In genomic region chr5:24892461-24892860, GRCm38 (mm10) we compare ENCODE assay signal across 24 mouse cellular contexts. TPM values are rescaled to one million over a fixed set of nuclear protein-coding genes. Genes with fewer than 3 reads are reported as not detected.
DNase-seq lines count a peak whose midpoint lies in the region; ATAC-seq and TF ChIP-seq lines count a peak whose summit lies in the region.
"Had no signal": no experiment of that assay in that cellular context is flagged by ENCODE, and none has a peak within 500 bp of the region (broad histone marks: within the 10 kb centered on the region; RNA-seq: fewer than 3 reads in every experiment).

No protein-coding gene starts in this region.

- no peak overlapping the region for H3K4me2 ChIP-seq in kidney, postnatal 0 days (ENCODE audit: low read length)
- H3K4me2 ChIP-seq in kidney, embryonic 14.5 days (replicated peaks; ENCODE audit: low read depth, low read length), result no peak overlapping the region
- H3K4me2 ChIP-seq: embryonic facial prominence, embryonic 13.5 days; forebrain, embryonic 12.5 days; forebrain, embryonic 15.5 days; hindbrain, embryonic 15.5 days had no signal

- H3K9me3 ChIP-seq in heart, embryonic 10.5 days, result no peaks in the 10 kb centered on the region
- H3K9me3 ChIP-seq in kidney, postnatal 0 days (replicated peaks; ENCODE audit: low read length), result no peaks in the 10 kb centered on the region
- no peaks in the 10 kb centered on the region for H3K9me3 ChIP-seq in kidney, embryonic 14.5 days (ENCODE audit: control insufficient read depth, low read length)
- H3K9me3 ChIP-seq in ES-E14 (ENCODE audit: control insufficient read depth, insufficient read depth, low read depth, low read length), result no peaks in the 10 kb centered on the region
- H3K9me3 ChIP-seq: embryonic facial prominence, embryonic 10.5 days; embryonic facial prominence, embryonic 13.5 days; forebrain, embryonic 12.5 days; forebrain, embryonic 15.5 days; hindbrain, embryonic 15.5 days had no signal

- no peak for TF ChIP-seq POLR2A in kidney, adult 2 months (IDR thresholded peaks at IDR 0.05; ENCODE audit: low read depth, low read length)

- no peak for DNase-seq in heart, embryonic 10.5 days (ENCODE audit: low spot score)
- DNase-seq in heart, adult 9 months (ENCODE audit: low spot score in 2 of 2), result no peak
- DNase-seq in kidney, postnatal 0 days (ENCODE audit: low spot score), result peak; percentile 19
- DNase-seq in kidney, postnatal 25 days, result peak; percentile 7 to 31
- no peak for DNase-seq in kidney, adult 2 months
- DNase-seq in ES-E14 (ENCODE audit: low read depth, low spot score), result no peak
- no peak for DNase-seq in spleen, postnatal 10 days (ENCODE audit: low spot score in 2 of 2)
- DNase-seq: adrenal gland, adult 8-10 months; adrenal gland, postnatal 25 days; cerebellum, adult 11-12 months; cerebellum, adult 8-10 months; cerebellum, postnatal 10 days; cerebellum, postnatal 36 days; embryo, embryonic 11 days; gastrocnemius, postnatal 25 days; heart, adult 2 months had no signal

- H3K36me3 ChIP-seq in heart, embryonic 10.5 days, result peaks cover 19% of the 10 kb centered on the region
- H3K36me3 ChIP-seq in kidney, postnatal 0 days (ENCODE audit: insufficient read depth, low read length), result no peaks in the 10 kb centered on the region
- H3K36me3 ChIP-seq in kidney, embryonic 14.5 days (ENCODE audit: control insufficient read depth, insufficient read depth, low read length), result no peaks in the 10 kb centered on the region
- H3K36me3 ChIP-seq in kidney, adult 2 months (ENCODE audit: control insufficient read depth, insufficient read depth, low read length), result no peaks in the 10 kb centered on the region
- no peaks in the 10 kb centered on the region for H3K36me3 ChIP-seq in ES-E14 (ENCODE audit: control insufficient read depth, insufficient read depth, low read length, poor library complexity, severe bottlenecking)
- H3K36me3 ChIP-seq: embryonic facial prominence, embryonic 13.5 days had no signal

- H3K27ac ChIP-seq in heart, embryonic 10.5 days, result peak overlapping the region; percentile 30; the same call in 1 of the 2 replicates
- no peak overlapping the region for H3K27ac ChIP-seq in kidney, postnatal 0 days
- no peak overlapping the region for H3K27ac ChIP-seq in kidney, embryonic 14.5 days (ENCODE audit: low read depth, low read length)
- H3K27ac ChIP-seq in kidney, adult 2 months (ENCODE audit: insufficient read depth, low read depth, low read length), result no peak overlapping the region
- H3K27ac ChIP-seq in ES-E14 (ENCODE audit: insufficient read depth, low read depth, low read length, poor library complexity, severe bottlenecking), result no peak overlapping the region
- H3K27ac ChIP-seq: embryonic facial prominence, embryonic 10.5 days; embryonic facial prominence, embryonic 13.5 days; forebrain, embryonic 12.5 days; forebrain, embryonic 15.5 days; heart, adult 2 months; hindbrain, embryonic 15.5 days had no signal

- in situ Hi-C loops in ES-E14 (cut with MboI; ENCODE audit: low sequenced_read_pairs in 2 of 2, unreplicated experiment in 2 of 2), result no loop called here

- no peak for ATAC-seq in kidney, postnatal 0 days (replicated peaks; ENCODE audit: low FRiP score, low read depth)
- no peak for ATAC-seq in kidney, embryonic 14.5 days (ENCODE audit: low FRiP score, low TSS enrichment)
- ATAC-seq: activated CD4-positive, CD25-positive, alpha-beta regulatory T cell, adult 4 months; forebrain, embryonic 15.5 days had no signal

- H3K4me3 ChIP-seq in heart, embryonic 10.5 days, result no peak overlapping the region
- no peak overlapping the region for H3K4me3 ChIP-seq in kidney, postnatal 0 days (replicated peaks; ENCODE audit: low read depth, low read length)
- no peak overlapping the region for H3K4me3 ChIP-seq in kidney, embryonic 14.5 days (ENCODE audit: low read length)
- H3K4me3 ChIP-seq in kidney, adult 2 months (ENCODE audit: insufficient read depth, low read depth, low read length), result no peak overlapping the region
- peak overlapping the region; percentile 24 to 54; a peak in 2 of 4 replicates for H3K4me3 ChIP-seq in ES-E14 (ENCODE audit: insufficient read depth in 1 of 2, low read depth in 1 of 2, low read length in 2 of 2, poor library complexity in 1 of 2, severe bottlenecking in 1 of 2)
- H3K4me3 ChIP-seq: embryonic facial prominence, embryonic 10.5 days; embryonic facial prominence, embryonic 13.5 days; erythroblast, embryonic 14.5 days; forebrain, embryonic 12.5 days; forebrain, embryonic 15.5 days; heart, adult 2 months; hindbrain, embryonic 15.5 days had no signal

- 86% methylated on average over 11 of the region's 11 CpGs for WGBS in heart, embryonic 10.5 days
- 38% methylated on average over 11 of the region's 11 CpGs for WGBS in kidney, postnatal 0 days
- WGBS in kidney, embryonic 14.5 days, result 25% methylated on average over 11 of the region's 11 CpGs
- 63% methylated on average over 11 of the region's 11 CpGs for WGBS in kidney, adult 2 months

- no peak for TF ChIP-seq CTCF in kidney, postnatal 0 days (IDR thresholded peaks at IDR 0.05; ENCODE audit: low read depth)
- no peak for TF ChIP-seq CTCF in kidney, adult 2 months (conservative IDR thresholded peaks at IDR 0.05; ENCODE audit: insufficient read depth, insufficient read length, low read depth, low read length)

- no peak overlapping the region for H3K9ac ChIP-seq in kidney, postnatal 0 days (ENCODE audit: low read depth, low read length)
- H3K9ac ChIP-seq in kidney, embryonic 14.5 days (ENCODE audit: low read depth, low read length), result no peak overlapping the region
- peak overlapping the region; percentile 43; the same call in 1 of the 2 replicates for H3K9ac ChIP-seq in ES-E14 (ENCODE audit: insufficient read depth, low read depth, low read length, poor library complexity, severe bottlenecking)
- H3K9ac ChIP-seq: embryonic facial prominence, embryonic 13.5 days; forebrain, embryonic 12.5 days; forebrain, embryonic 15.5 days; hindbrain, embryonic 15.5 days had no signal

- H3K4me1 ChIP-seq in heart, embryonic 10.5 days, result peaks cover 65% of the 10 kb centered on the region
- no peaks in the 10 kb centered on the region for H3K4me1 ChIP-seq in kidney, postnatal 0 days (replicated peaks; ENCODE audit: insufficient read depth, low read length)
- 0 out of 2 replicates have a peak, but pooled peaks cover 4% of the 10 kb centered on the region for H3K4me1 ChIP-seq in kidney, embryonic 14.5 days (ENCODE audit: control insufficient read depth, insufficient read depth, low read length)
- H3K4me1 ChIP-seq in kidney, adult 2 months (ENCODE audit: control insufficient read depth, insufficient read depth, low read length), result no peaks in the 10 kb centered on the region
- H3K4me1 ChIP-seq in ES-E14 (ENCODE audit: control insufficient read depth in 2 of 2, insufficient read depth in 2 of 2, low read length in 2 of 2, poor library complexity in 1 of 2), result peaks cover 0 to 1% of the 10 kb centered on the region in 2 experiments; a peak in 2 of 4 replicates
- H3K4me1 ChIP-seq: forebrain, embryonic 12.5 days; forebrain, embryonic 15.5 days; hindbrain, embryonic 15.5 days had no signal

- H3K27me3 ChIP-seq in heart, embryonic 10.5 days (ENCODE audit: insufficient read depth, poor library complexity, severe bottlenecking), result no peaks in the 10 kb centered on the region
- no peaks in the 10 kb centered on the region for H3K27me3 ChIP-seq in kidney, postnatal 0 days (ENCODE audit: insufficient read depth, low read length)
- H3K27me3 ChIP-seq in kidney, embryonic 14.5 days (ENCODE audit: control insufficient read depth, insufficient read depth, low read length), result no peaks in the 10 kb centered on the region
- no peaks in the 10 kb centered on the region for H3K27me3 ChIP-seq in kidney, adult 2 months (replicated peaks; ENCODE audit: control insufficient read depth, insufficient read depth, low read length)
- H3K27me3 ChIP-seq: embryonic facial prominence, embryonic 13.5 days; forebrain, embryonic 12.5 days; forebrain, embryonic 15.5 days; hindbrain, embryonic 15.5 days had no signal

TF ChIP-seq in ES-E14, 5 proteins besides CTCF, POLR2A, EP300 and RAD21:
- TF ChIP-seq MAFK (IDR thresholded peaks at IDR 0.05; ENCODE audit: insufficient read depth, low read depth, low read length) (no peak), ZC3H11A (IDR thresholded peaks at IDR 0.05; ENCODE audit: borderline replicate concordance, low read depth, low read length) (no peak), ZNF384 (IDR thresholded peaks at IDR 0.05; ENCODE audit: low read depth, low read length) (no peak), CHD2 (IDR thresholded peaks at IDR 0.05; ENCODE audit: low read depth, low read length) (no peak), HCFC1 (IDR thresholded peaks at IDR 0.05; ENCODE audit: borderline replicate concordance, insufficient read depth, low read length) (no peak)

RNA-seq across cellular contexts. Expression of gene Rheb, which starts 50.0 kb away (rescaled TPM):
- polyA plus RNA-seq in heart, embryonic 10.5 days (2016; fragmentation: Nextera tagmentation; extraction: Ambion mirVana), result 219 and 225 TPM in 2 replicates
- 252 and 266 TPM in 2 replicates for polyA plus RNA-seq in kidney, postnatal 0 days (2015; fragmentation: Nextera tagmentation; extraction: Ambion mirVana)
- 215 and 247 TPM in 2 replicates for polyA plus RNA-seq in kidney, embryonic 14.5 days (2014; fragmentation: Nextera tagmentation; extraction: Ambion mirVana)
- polyA plus RNA-seq in kidney, adult 2 months (2012; rRNA removed), result 26.2 and 31.5 TPM in 2 replicates
- 39.7 and 45.6 TPM in 2 replicates for total RNA-seq in ES-E14 (2012; rRNA removed)

Comparison
In these comparisons a context has a peak if more than half of its experiments do, and no peak if none do; other contexts are left out.
1. DNase-seq: peak in kidney, postnatal 0 days (single experiment) and kidney, postnatal 25 days (2 of 2); none in heart, embryonic 10.5 days (single experiment), heart, adult 9 months (0 of 2), kidney, adult 2 months (single experiment), ES-E14 (single experiment) and spleen, postnatal 10 days (0 of 2).
2. H3K4me3 ChIP-seq: peak in ES-E14 (2 of 2); none in heart, embryonic 10.5 days (single experiment), kidney, postnatal 0 days (single experiment), kidney, embryonic 14.5 days (single experiment) and kidney, adult 2 months (single experiment).